Mouse (Mus musculus) layer of hippocampus, postnatal 14 days (tissue): Measurements from ENCODE around the gene Lrch3. TPM values are rescaled to one million over a fixed set of nuclear protein-coding genes. Genes with fewer than 3 reads are reported as not detected.
"Not testable (repeated sequence)": the region's sequence is repeated elsewhere in the genome, so short reads cannot be mapped to it uniquely, and the experiment has no call there.

ENCODE experiments used
- DNase-seq, 2 experiments: peaks; one replicate each; pipeline ENCODE4 v3.0.0; 2021 to 2022; ENCODE audit warnings: low spot score in 2 of 2, mixed read lengths in 1 of 2
- long read RNA-seq, 2 experiments: library from polyadenylated mRNA; stranded (forward); transcript quantifications; one replicate each; pipeline ENCODE4 v2.0.0; 2021
- total RNA-seq, 2 experiments: library from RNA; stranded (reverse); gene quantifications; 2 replicates each; pipeline ENCODE4 v1.2.3; 2021

The Lrch3 gene
- total RNA-seq: 10 to 100 TPM; 36.0 to 42.8 TPM
- long read RNA-seq, experiment 1, partial matches to known transcripts: 0 of 11 reads
- long read RNA-seq, experiment 1, other reads (novel, unspliced or antisense): 7 of 11 reads
- long read RNA-seq, experiment 2, full-length matches to known transcripts: 6 of 20 reads
- long read RNA-seq, experiment 2, partial matches to known transcripts: 1 of 20 reads
- long read RNA-seq, experiment 2, other reads (novel, unspliced or antisense): 13 of 20 reads

DNA sequence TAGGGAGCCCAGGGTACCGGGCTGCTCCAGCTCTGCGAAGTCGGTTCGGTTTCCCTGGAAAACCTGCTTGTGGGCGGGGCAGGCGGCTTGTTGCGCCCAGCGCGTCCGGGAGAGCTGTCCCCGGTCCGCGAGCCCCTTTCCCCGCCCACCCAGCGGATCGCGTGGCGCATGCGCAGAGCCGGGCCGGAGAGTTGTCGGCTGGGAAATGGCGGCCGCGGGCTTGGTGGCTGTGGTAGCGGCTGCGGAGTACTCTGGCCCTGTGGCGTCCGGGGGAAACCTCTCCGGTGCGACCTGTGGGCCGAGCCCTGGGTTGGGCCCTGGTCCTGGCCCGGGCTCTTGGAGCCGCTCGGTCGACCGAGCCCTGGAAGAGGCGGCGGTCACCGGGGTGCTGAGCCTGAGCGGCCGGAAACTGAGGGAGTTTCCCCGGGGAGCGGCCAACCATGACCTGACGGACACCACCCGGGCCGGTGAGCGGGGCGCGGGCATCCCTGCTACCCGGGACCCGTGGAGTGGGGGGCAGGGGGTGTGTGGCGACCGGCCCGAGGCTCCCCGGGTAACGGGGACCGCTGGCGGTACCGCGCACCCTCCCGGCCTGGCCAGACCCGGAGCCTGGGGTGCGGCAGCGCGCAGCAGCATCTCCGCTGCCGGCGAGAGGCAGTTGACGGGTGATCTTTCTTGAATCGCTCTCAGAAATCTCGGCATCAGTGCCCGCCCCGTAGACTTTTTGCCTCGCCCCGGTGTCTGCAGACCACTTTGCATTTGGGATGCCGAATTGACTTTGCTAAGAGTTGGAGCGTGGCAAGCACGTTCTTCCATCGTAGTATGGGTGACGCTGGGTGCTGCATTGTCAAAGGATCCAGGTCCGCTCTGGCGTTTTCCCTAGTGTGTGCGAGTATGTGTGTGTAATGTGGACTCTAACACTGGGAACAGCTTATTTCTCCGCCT is at the start of gene Lrch3:
Gene Lrch3, plus strand, starts transcription at position 164 of the 945 bp plus-strand sequence.
- DNase-seq: peak; percentile 92 to 93

DNA sequence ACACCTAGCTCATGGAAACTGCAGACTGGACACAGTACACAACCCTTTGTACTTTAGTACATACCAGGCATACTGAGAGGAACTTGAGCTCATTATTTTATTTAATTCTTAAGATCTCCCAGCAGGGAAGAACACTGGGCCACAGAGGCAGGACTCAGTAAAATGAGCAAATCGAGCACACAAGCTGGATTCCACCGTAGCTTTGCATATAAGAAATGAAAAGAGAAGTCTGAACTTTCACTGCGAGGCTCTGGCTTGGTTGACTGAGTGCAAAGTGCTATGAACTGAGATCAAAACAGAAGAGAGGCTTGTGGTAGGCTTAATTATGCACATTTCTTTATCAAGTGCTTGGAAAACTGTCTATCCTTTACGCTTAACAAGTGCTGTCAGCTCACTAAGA is 48.5 kb upstream of the Lrch3 start:
- no peak for DNase-seq

DNA sequence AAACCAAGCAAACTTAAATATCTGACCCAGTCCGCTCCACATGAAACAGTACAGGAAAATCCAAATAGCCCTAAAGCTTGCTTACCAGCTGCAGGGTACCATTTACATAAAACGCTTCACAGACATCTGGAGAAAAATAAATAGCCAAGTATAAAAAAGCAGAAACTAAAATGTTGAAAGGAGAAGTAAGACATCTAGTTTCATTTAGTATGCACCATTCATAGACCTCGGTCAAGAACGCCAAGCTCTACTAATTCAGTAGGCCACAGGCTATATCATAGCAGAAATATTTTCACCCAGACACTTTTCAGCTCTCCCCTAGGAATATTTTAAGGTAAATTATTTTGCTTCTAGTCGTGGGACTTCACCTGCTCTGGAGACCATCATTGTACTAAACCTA is 47.2 kb upstream of the Lrch3 start:
- DNase-seq: no peak

DNA sequence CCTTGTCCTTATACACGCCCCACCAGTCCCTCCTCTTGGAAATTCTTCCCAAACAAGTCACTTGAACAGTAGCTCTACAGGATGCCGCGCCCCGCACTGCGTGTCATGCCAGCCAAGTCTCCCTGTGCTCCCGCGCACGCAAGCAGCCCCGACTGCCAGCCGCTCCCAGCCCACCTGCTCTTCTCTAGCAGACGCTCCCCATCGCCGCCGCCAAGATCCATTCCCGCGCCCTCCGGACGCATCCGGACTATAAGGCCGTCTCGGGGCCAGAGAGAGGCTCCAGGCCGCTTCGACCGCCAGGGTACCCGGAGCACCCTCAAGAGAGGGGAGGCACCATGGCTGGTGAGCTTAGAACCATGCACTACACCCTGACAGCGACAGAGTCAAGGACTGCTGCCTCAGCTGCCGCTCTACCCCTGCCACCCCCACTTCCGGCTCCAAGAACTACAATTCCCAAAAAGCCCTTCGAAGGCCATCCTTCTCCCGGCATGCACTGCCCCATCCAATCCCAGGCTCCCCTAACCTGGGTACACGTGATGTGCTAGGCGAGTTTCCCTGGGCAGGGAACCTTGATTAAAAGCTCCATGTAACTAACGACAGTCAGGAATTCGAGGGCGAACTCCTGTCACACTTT is 45.9 kb upstream of the Lrch3 start:
- DNase-seq: peak; percentile 87 to 95

DNA sequence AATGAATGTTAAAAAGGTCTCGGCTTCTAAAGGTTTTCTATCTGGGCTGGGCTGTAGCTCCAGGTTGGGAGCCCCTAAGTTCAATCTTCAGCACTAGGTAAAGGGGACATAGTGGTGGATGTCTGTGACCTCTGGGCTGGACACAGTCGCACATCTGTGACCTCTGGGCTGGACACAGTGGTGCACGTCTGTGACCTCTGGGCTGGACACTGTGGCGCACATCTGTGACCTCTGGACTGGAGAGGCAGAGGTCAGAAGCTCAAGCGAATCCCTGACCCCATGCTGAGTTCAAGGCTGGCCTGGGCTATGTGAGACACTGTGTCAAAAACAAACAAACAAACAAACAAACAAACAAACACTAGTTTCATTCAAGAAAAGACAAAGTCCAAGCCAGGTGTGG is 43.7 kb upstream of the Lrch3 start:
- no peak for DNase-seq

DNA sequence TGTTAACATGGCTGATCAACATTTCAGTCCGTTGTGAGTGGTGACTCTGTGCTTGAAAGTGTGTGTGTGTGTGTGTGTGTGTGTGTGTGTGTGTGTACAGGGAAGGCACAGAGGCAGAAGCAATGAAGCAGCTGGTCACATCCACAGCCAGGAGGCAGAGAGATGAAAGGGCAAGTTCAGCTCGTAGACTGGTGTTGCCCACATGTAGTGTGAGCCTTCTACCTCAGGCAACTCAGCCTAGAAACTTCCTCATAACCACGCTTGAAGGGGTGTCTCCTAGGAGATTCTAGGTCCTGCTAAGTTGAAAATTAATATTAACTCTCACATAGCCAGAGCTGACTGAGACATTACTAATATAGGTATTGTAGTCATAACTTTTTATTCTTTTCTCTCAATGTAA is 40.5 kb upstream of the Lrch3 start:
- DNase-seq: no peak

DNA sequence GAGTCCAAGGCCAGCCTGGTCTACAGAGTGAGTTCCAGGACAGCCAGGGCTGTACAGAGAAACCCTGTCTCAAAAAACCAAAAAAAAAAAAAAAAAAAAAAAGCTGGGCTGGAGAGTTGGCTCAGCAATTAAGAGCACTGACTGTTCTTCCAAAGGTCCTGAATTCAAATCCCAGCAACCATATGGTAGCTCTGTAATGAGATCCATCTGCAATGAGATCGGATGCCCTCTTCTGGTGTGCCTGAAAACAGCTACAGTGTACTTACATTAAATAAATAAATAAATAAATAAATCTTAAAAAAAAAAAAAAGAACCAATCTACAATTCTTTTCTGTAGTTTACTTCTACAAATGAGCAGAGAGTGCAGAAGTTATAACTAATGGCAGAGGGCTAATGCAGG is 38.6 kb upstream of the Lrch3 start:
- not testable (repeated sequence) for DNase-seq

DNA sequence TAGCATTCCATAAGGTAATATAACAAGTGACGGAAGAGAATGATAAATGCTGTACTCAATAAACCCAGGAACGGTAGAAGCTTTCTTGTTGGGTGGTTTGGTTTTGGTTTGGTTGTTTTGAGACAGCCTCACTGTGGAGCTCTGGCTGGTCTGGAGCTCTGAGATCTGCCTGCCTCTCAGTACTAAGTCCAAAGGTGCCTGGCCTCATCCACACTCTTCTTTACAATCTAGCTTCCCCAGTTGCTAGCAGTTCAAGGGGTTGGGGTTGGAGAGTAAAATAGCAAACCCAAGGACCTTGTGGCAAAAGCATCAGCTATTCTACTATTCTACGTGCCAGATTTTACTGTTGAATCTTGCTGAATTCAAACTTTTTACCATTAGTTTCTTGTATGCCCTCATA is 38.1 kb upstream of the Lrch3 start:
- no peak for DNase-seq

DNA sequence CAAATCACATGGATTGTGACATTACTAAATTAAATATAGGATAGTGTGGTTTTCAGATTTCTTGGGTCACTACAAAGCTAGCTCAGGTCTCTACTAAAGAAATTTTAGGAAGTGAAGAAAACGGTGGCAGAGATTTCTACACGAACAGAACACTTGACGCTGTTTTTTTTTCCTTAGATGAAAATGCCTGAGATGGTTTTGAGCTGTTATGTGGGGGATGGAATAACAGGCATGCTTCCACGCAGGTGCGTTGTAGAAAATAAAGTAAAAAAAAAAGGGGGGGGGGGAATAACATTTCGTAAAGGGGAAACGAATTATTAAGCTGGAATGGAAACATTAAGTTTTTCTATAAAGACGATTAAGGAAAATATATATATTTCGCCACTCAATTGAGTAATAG is 37.1 kb upstream of the Lrch3 start:
- DNase-seq: no peak

DNA sequence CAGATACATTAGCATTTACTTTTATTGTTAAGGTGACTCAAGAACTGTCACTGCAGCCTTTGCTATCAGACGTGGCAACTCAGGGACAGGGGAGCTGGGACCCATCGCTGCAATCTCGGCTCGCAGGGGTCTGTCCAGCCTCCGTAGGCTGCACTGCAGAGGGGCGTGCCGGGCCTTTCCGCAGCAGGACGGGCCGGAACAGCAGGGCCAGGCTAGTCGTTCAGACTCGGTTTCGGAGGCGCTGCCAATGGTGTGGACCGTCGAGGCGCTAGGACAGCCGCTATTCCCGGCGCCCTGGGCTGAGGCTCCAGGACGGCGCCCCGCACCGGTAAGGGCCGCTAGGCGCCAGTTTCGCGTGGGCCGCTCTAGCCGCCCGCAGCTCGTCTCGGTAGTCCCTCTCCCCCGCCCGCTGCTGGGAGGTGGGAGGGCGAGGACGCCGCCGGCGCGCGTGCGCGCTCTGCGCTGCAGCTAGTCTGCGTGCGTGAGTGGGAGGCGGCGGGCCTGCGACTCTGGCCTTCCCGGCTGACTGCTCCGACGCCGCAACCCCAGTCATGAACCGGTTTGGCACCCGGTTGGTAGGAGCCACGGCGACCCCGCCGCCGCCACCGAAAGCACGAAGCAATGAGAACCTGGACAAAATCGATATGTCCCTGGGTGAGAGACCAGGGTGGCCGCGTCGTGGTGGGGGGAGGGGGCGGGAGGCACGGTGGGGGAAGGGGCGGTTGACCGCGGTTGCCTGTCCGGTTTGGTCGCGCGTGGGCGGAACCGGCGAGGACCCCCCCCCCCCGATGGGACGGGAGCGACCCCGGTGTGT is 36.4 kb upstream of the Lrch3 start, which contains the start of the genes Fyttd1 and Rubcn:
Gene Fyttd1, plus strand, starts transcription at position 158 of the 814 bp plus-strand sequence.
Gene Rubcn, minus strand, starts transcription at position 424 of the 814 bp plus-strand sequence.
- peak; percentile 93 to 96 for DNase-seq

DNA sequence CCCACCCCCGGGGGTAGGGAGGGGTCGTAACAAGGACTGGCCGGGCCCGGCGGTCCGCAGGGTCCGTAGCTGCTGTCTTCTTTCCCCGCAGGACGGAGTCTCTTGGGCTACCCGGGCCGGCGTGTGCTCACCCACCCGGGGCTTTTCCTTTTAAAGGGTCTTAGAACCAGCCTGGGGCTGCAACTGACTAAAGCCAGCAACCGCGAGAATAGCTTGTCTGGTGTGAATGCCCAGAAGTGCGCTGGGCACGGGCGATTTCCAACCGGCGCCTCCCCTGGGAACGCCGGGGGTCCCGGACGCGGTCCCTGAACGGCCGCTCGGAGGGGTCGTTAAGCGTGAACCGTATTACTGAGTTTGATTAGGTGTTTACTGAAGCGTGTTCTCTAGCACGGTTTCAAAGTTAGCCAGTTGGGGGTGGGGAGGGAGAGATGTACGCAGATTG is 35.7 kb upstream of the Lrch3 start:
- DNase-seq: peak in 1 of 2 experiments; percentile 21

DNA sequence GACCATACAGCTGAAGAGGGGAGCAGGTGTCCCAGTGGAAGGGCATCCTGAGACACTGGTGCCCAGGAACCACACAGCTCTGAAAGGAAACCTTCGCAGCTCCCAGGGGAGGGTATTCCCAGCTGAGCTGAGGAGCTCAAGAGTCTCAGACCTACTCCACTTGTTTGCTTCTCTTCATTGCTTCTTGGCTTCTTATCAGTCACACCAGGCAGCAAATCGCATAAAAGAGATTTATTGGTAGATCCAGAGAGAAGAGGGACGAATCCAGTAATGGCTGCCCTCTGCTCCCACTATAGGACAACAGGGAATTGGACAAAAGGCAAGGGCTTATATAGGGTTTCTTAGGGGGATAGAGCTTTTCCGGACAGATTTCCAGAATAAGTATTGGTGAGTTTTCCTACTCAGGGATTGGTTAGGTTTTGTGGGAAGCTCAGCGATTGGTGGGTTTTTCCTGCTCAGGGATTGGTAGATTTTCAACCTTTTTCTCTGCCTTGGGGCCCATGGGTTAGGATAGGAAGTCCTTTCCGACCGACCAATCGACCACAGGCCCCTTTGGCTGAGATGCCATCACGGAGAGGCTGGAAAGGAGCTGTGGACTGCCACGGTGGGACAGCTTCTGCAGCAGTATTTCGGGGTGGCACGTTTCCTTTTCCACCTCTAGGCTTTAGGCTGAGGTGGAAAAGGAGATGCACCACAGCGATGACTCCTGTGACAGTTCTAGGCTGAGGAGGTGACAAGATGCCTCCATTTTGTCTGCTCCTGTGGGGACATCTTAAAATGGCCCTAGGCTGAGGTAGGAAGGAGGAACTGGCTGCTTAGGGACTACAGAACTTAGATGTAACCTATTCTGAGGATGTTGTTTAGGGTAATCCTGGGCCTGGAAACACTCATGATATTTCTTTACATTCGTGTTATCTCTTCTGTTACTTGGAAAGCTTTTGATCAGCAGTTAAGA is 34.7 kb upstream of the Lrch3 start:
- no peak for DNase-seq

DNA sequence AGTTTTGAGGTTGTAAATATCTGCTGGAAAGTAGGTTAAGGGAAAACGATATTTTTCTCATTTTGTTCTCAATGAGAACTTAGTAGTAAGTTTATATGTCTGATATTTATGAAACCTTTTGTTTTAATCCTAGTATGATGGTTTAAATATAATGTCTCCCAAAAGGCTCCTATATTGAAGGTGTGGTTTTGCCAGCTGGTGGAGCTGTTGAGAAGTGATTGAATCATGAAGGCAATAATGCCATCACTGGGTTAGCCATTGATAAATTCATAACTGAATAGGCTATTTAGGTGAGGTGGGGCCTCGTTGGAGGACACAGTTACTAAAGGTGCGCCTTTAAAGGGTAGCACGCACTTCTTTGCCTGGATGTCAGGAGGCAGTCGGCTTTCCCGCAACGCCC is 32.4 kb upstream of the Lrch3 start:
- DNase-seq: no peak

DNA sequence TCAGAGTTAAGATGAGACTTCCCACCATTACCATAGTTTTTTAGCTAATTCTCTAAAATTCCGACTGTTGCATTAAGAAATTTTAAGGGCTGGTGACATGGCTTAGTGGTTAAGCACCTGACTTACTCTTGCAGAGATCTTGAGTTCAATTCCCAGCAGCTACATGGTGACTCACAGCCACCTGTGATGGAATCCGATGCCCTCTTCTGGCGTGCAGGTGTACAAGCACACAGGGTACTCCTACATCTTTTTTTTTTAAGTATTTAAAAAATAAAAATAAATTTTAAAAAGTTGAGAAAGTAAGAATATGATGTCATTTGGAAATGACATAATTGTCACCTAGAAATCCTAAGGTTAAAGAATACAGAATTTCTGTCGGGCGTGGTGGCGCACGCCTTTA is 25.9 kb upstream of the Lrch3 start:
- DNase-seq: no peak

DNA sequence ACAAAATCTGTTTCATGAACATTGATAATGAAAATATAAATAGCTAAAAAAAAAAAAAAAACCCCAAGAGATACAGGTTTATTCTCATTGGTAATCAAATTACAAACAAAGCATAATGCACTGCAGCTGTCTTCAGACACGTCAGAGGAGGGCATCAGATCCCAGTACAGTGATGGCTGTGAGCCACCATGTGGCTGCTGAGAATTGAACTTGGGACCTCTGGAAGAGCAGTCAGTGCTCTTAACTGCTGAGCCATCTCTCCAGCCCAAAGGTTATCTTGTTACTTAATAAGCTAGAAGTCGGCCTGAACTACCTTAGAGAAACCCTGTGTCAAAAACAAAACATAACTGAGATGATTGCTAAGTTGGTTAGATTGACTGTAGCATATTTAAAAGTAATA is 24.0 kb upstream of the Lrch3 start:
- no peak for DNase-seq

DNA sequence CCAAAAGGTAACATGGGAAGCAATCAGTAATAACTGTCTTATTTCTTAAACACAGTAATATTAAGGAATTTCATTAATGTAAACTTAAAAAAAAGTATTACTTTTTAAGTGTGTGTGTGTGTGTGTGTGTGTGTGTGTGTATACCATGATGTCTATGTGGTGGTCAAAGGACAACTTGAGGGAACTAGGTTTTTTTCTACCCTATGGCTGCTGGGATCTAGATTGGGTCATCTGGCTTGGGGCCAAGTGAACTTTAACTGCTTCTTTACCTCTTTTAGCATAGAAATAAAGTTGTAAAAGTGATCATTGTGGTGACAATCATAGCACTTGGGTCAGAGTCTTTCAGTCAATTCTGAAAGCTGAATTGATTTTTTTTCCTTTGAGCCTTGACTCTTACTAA is 17.8 kb upstream of the Lrch3 start:
- DNase-seq: no peak

DNA sequence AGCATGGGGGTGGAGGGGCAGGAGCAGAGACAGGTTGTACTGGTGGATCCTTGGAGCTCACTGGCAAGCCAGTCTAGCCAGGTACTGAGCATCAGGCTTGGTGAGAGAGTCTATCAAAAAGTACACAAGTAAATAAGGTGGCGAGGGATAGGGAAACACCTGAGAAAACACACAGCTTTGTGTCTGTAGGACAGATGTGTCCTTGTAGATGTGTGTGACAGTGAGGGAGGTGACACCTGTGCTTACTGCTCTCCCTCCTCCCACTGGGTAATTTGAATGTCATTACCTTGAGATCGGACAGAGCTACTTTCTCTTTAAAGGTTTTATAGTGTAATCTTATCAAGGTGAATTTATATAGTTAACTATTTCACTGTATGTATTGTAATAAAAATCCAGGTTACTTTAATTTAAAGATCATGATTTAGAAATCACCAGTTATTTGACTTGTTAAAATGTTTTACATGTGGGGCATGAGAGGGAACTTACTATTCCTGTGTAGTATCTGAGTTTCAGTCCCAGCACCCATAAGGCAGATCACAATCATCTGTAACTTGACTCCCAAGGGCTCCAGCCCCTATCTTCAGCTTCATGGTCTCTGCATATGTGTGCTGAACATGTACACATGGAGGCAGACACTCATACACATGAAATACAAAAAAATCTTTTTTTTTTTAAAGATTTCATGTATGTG is 12.4 kb upstream of the Lrch3 start:
- DNase-seq: no peak

DNA sequence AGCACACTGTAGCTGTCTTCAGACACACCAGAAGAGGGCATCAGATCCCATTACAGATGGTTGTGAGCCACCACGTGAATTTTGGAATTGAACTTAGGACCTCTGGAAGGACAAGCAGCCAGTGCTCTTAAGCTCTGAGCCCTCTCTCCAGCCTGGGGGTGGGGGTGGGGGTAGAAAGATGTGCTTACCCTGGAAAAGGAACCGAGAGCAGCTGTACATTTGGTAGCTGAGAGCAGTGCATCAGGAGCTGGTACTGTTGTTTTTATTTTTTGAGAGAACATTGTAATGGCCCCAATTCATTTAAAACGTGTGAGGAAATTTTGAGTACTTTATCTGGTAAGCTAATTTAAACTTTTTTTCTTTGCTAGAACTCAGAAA is 11.9 kb upstream of the Lrch3 start:
- no peak for DNase-seq

DNA sequence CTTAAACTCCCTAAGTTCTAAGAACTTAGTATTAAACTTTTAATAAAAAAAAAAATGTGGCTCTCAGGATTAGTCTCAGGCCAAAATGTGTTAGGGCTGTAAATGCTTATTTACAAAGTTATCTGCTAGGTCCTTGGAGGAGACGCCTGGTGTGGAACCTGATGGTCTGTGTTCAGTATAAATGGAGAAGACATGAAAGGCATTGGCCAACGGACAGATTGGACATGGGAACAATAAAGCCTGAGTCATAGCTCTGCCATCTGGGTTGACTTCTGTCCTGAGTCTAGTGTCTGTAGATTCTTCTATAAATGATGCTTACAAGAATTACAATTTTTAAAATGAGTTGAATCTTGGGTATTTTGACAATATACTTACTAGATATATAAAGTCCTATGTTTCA is 7.7 kb upstream of the Lrch3 start:
- DNase-seq: no peak
